Mouse (Mus musculus) embryonic facial prominence, embryonic 11.5 days (tissue): Measurements from ENCODE around the gene Gatd1. TPM values are rescaled to one million over a fixed set of nuclear protein-coding genes. Genes with fewer than 3 reads are reported as not detected.
A peak's percentile ranks its signal among the peaks of the same experiment; 100 is the strongest.

ENCODE experiments used
- ATAC-seq: fragments of 200-750 bp; cut with Nextera tagmentation; replicated peaks from 2 replicates; pipeline ENCODE4 v1.8.0; 2017; ENCODE audit warnings: low read depth; ENCODE audit not compliant: insufficient number of reproducible peaks, low FRiP score, low TSS enrichment
- DNase-seq: peaks from one replicate; pipeline ENCODE4 v3.0.0-alpha.2; 2015; ENCODE audit warnings: low spot score
- H3K27ac ChIP-seq: fragments of 300-500 bp; sonication (generic); replicated peaks from 2 replicates; pipeline ENCODE4 v1.5.1; 2014; ENCODE audit warnings: mild to moderate bottlenecking, low read depth, low read length, control low read depth
- H3K27me3 ChIP-seq: fragments of 300-500 bp; sonication (generic); 2 replicates; pipeline ENCODE4 v1.6.1; 2014; ENCODE audit warnings: mild to moderate bottlenecking, low read length, moderate library complexity, mixed read lengths; ENCODE audit not compliant: control insufficient read depth, insufficient read depth
- H3K36me3 ChIP-seq: fragments of 300-500 bp; sonication (generic); replicated peaks from 2 replicates; pipeline ENCODE4 v1.6.1; 2014; ENCODE audit warnings: low read depth, mild to moderate bottlenecking, low read length, moderate library complexity, mixed read lengths; ENCODE audit not compliant: control insufficient read depth, insufficient read depth
- H3K4me1 ChIP-seq: fragments of 300-500 bp; sonication (generic); 2 replicates; pipeline ENCODE4 v1.6.1; 2014; ENCODE audit warnings: low read length, mixed read lengths; ENCODE audit not compliant: control insufficient read depth, insufficient read depth
- H3K4me2 ChIP-seq: fragments of 300-500 bp; sonication (generic); 2 replicates; pipeline ENCODE4 v1.6.1; 2014; ENCODE audit warnings: low read depth, mild to moderate bottlenecking, control low read depth, low read length, moderate library complexity
- H3K4me3 ChIP-seq: fragments of 300-500 bp; sonication (generic); 2 replicates; pipeline ENCODE4 v1.5.1; 2014; ENCODE audit warnings: low read depth, low read length, control low read depth
- H3K9ac ChIP-seq: fragments of 300-500 bp; sonication (generic); replicated peaks from 2 replicates; pipeline ENCODE4 v1.6.1; 2014; ENCODE audit warnings: mild to moderate bottlenecking, control low read depth, low read length
- H3K9me3 ChIP-seq: fragments of 300-500 bp; sonication (generic); replicated peaks from 2 replicates; pipeline ENCODE4 v1.6.1; 2016; ENCODE audit warnings: mild to moderate bottlenecking, low read length, inconsistent platforms, mixed read lengths; ENCODE audit not compliant: control insufficient read depth
- WGBS: fragments of 180-500 bp; shearing (Covaris S2); extraction: QIAGEN DNeasy Blood & Tissue Kit; methylation state at CpG from one replicate; pipeline ENCODE4 v1.1.7; 2014; 5-methylcytosine and 5-hydroxymethylcytosine counted together
- polyA plus RNA-seq: library from polyadenylated mRNA; unstranded; fragments of >200 nt; fragmentation: Nextera tagmentation; extraction: Ambion mirVana; gene quantifications from 2 replicates; pipeline ENCODE4 v1.2.1, GENCODE M21; 2014

Gatd1 gene
- polyA plus RNA-seq, 1 experiment from 2014 or later: 44.6 TPM

DNA sequence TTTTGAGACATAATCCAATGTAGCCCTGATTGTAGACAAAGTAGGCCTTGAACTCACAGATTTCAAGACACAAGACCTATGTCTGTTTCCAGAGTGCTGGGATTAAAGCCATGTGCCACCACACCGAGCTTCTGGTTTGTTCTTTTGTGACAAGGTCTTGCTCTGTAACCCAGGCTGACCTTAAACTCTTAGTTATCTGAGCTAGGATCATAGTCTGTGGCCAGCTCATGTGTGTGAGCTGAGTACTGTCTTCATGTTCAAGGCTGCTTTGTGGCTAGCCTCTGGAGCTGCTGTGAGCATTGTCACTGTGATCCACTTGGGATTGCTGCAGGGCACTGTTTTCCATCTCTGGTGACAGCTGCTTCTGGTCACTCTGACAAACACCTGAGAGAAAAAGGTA, 18.6 kb downstream of the Gatd1 start:
- H3K4me1 ChIP-seq: no peaks in the 10 kb centered on the region; the same call in 1 of the 2 replicates

DNA sequence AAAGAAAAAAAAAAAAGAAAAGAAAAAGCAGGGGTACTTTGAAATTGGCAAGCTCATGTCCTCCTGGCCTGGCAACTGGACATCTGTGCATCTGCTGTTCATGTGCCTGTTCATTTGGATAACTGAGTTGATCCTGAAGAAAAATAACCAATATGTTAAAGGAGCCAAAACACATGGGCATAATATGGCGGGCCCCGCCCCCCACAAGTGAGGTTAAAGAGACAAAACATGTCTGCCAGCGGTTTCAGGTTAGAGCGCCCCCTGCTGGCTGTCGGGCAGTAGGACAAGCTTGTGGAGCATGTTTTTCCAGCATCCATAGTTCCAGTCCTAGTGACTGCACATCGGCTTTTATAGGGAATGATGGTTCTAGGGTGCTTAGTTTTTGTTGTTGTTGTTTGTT, 19.2 kb downstream of the Gatd1 start:
- ATAC-seq (no peak), DNase-seq (peak; percentile 82)
- no peaks in the 10 kb centered on the region for H3K9me3 ChIP-seq
- no peak overlapping the region for H3K27ac ChIP-seq
- no peak overlapping the region for H3K9ac ChIP-seq
- no peaks in the 10 kb centered on the region for H3K27me3 ChIP-seq
- H3K4me2 ChIP-seq: no peak overlapping the region
- H3K36me3 ChIP-seq: peaks cover 5% of the 10 kb centered on the region; the same call in 1 of the 2 replicates
- 17% methylated on average over 6 of the region's 6 CpGs for WGBS
- no peak overlapping the region for H3K4me3 ChIP-seq
- no peaks in the 10 kb centered on the region; the same call in 1 of the 2 replicates for H3K4me1 ChIP-seq

More for the DNA sequence above, 18.6 kb downstream of the Gatd1 start:
- Histone ChIP-seq H3K27me3 (no peaks in the 10 kb centered on the region), H3K9ac (no peak overlapping the region), H3K9me3 (no peaks in the 10 kb centered on the region), H3K27ac (no peak overlapping the region), H3K4me3 (no peak overlapping the region), H3K4me2 (no peak overlapping the region), H3K36me3 (peaks cover 5% of the 10 kb centered on the region; the same call in 1 of the 2 replicates)
- WGBS: 79% methylated on average over 1 of the region's 1 CpGs
- ATAC-seq (no peak), DNase-seq (no peak)

DNA sequence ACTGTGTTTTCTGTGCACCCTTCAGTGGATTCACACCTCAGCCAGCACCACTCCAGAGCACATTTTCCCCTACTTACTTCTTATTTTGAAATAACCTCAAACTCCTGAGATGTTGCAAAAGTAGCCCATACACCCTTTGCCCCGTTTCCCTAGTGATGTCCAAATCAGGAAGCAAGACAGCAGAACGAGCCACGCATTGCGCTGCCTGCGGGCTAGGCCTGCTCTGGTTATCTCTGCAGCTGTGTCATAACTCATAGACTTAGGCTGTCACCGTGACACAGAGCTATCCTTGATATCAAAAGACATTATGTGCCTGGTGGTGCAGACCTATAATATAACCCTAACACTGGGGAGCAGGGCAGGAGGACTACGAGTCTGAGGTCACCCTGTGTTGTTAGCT, 19.8 kb downstream of the Gatd1 start:
- no peak for ATAC-seq
- no peak overlapping the region for H3K4me3 ChIP-seq
- no peaks in the 10 kb centered on the region for H3K27me3 ChIP-seq
- WGBS: 87% methylated on average over 7 of the region's 7 CpGs
- no peak overlapping the region for H3K27ac ChIP-seq
- no peaks in the 10 kb centered on the region; the same call in 1 of the 2 replicates for H3K4me1 ChIP-seq
- H3K9me3 ChIP-seq: no peaks in the 10 kb centered on the region
- DNase-seq: no peak
- H3K36me3 ChIP-seq: peaks cover 5% of the 10 kb centered on the region; the same call in 1 of the 2 replicates
- H3K9ac ChIP-seq: no peak overlapping the region
- H3K4me2 ChIP-seq: no peak overlapping the region

DNA sequence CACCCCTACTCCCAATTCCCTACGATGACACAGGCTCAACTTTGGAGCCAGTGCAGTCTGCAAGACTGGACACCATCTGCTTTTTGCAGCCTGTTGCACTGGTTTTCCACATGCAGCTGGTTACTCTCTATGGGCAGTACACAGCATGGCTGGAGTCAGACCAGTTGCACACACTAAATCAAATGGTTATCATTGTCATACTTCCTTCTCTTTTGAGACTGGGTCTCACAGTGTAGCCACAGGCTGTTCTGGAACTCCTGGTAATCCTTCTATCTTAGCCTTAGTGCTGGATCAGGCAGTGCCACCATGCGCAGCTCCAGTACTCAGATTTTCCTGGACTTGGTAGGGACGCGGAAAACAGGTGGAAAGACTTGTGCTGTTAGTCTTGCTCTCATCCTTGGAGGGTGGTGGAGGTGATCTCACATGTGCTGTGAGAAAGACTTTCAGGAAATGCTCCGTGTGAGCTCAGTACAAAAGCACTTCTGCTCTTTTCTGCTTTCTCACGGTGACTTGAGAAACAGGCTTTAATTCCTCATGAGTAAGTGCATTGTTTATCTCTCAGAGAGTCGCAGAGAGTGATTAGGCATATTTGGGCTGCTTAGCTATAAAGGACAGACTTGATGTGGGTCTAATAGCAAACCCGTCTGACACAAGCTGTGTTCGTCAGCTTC, 21.2 kb downstream of the Gatd1 start:
- Histone ChIP-seq H3K9me3 (no peaks in the 10 kb centered on the region), H3K27me3 (no peaks in the 10 kb centered on the region), H3K4me1 (no peaks in the 10 kb centered on the region; the same call in 1 of the 2 replicates), H3K4me3 (peak overlapping the region; percentile 64), H3K27ac (no peak overlapping the region), H3K36me3 (0 out of 2 replicates have a peak, but pooled peaks cover 3% of the 10 kb centered on the region), H3K4me2 (peak overlapping the region; percentile 76), H3K9ac (peak overlapping the region; percentile 60)
- ATAC-seq (no peak; the same call in 1 of the 2 replicates), DNase-seq (no peak)
- WGBS: 41% methylated on average over 9 of the region's 9 CpGs

DNA sequence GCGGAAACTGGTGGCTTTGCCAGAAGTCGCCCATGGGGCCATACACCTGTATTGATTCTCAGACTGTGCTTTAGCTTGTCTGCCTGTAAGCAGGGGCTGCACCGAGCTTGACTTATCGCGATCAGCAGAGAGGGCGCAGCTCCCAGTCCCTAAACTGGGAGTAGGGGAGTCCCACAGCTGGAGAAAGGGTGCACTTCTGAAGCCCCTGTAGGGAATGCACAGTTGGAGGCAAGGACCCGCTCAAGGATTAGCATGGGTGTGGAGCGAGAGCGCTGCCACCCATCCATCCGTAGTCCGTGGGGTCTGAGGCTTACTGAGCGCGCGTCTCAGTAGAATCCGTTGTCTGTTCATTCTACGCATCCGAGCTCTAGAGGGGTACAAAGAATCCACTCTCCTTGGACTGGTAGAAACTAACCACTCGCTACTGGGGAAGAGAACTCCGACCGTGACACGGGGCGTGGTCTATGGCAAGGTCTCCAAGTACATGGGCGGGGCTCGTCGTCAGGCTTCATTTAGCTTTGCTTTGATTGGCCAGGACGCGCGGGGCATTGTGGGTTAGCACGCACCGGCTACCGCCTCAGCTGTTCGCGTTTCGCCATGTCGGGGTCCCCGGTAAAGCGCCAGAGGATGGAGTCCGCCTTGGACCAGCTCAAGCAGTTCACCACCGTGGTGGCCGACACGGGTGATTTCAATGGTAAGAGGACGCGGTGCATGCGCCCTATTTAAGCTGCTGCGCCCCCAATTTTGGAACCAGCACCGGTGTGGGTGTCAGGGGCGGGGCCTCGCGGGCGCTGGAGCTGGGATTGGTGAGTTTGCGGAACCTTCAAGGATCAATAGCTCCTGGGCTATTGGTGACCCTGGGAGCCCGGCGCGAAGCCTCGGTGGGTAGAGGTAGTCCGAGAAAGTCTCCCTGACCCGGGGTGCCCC, 22.0 kb downstream of the Gatd1 start, which contains the start of gene Taldo1:
TSS of gene Taldo1 (plus strand) at position 575 of the 927 bp plus-strand sequence.
- Histone ChIP-seq H3K9ac (peak within 1 kb of the TSS; percentile 63), H3K4me1 (no peaks in the 10 kb centered on the region; the same call in 1 of the 2 replicates), H3K27ac (no peak within 1 kb of the TSS), H3K36me3 (0 out of 2 replicates have a peak, but pooled peaks cover 3% of the 10 kb centered on the region), H3K9me3 (no peaks in the 10 kb centered on the region), H3K4me3 (peak within 1 kb of the TSS; percentile 64), H3K4me2 (peak within 1 kb of the TSS; percentile 83), H3K27me3 (no peaks in the 10 kb centered on the region)
- ATAC-seq (peak; percentile 88), DNase-seq (peak; percentile 98)
- under 1% methylated on average over 57 of the region's 57 CpGs for WGBS

DNA sequence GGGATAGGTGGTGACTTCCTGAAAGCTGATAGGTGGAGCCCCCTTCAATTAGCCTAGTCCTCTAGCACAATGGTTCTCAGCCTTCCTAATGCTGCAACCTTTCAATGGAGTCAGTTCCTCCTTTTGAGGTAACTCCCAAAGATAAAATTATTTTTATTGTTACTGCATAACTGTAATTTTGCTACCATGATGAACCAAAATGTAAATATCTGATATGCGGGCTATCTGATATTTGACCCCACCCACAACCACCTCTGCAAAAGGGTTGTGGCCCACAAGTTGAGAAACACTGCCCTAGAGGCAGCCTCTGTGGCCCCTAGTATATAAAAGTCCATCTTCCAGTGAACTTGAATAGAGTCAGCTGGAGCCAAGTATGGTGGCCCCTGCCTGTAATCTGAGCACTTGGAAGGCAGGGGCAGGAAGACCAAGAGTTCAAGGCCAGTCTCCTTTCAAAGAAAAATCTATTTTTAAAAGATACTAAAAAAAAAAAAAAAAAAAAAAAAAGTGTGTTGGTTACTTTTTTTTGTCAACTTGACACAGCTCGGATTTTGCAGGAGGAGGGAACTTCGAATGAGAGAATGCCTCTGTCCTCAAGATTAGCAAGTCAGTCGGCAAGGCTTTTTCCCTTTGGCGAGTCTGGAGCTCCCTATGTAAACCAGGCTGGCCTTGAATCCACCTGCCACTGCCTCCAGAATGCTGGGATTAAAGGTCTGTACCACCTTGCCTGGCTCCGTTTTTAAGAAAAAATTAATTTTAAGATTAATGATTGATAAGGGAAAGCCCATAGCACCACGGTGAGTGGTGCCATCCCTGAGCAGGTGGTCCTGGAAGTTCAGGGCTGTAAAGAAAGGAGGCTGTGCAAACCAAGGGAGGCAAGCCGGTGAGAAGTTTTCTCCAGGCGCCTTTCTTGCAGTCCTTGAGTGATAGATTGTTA, 23.3 kb downstream of the Gatd1 start:
- H3K4me3 ChIP-seq: no peak overlapping the region
- no peaks in the 10 kb centered on the region for H3K27me3 ChIP-seq
- H3K4me2 ChIP-seq: no peak overlapping the region
- WGBS: 59% methylated on average over 9 of the region's 9 CpGs
- no peak overlapping the region for H3K27ac ChIP-seq
- H3K9me3 ChIP-seq: no peaks in the 10 kb centered on the region
- no peak for ATAC-seq
- no peak overlapping the region for H3K9ac ChIP-seq
- no peaks in the 10 kb centered on the region; the same call in 1 of the 2 replicates for H3K4me1 ChIP-seq
- DNase-seq: no peak
- no peaks in the 10 kb centered on the region for H3K36me3 ChIP-seq

DNA sequence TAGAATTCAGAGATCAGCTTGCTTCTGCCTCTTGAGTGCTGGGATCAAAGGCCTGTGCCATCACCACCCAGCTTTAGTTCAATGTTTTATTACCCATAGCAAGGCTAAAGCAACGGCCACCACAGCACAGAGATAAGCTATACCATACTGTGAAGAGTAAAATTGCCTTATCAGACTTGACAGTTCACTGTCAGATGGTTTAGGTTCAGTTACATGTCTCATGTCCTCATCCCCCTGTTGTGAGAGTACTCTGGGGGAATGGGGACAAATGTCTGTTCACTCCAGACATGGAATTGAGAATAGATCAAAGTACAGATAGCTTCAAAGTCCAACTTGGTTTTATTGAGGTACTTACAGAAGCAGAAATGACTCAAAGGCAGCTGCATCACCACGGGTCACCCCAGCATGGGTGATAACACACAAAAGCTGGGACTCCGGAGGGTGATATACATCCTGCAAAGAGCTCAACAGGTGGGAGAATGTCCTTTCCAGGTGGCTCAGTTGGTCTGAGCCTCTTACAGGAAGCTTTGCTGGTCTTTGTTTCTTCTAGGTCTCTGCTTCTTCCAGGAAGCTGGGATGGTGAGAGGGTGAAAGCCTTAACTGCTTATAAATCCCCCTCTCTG, 25.3 kb downstream of the Gatd1 start:
- Histone ChIP-seq H3K9me3 (no peaks in the 10 kb centered on the region), H3K4me2 (no peak overlapping the region), H3K36me3 (no peaks in the 10 kb centered on the region), H3K4me3 (no peak overlapping the region), H3K9ac (no peak overlapping the region), H3K27me3 (no peaks in the 10 kb centered on the region), H3K27ac (no peak overlapping the region), H3K4me1 (no peaks in the 10 kb centered on the region; the same call in 1 of the 2 replicates)
- WGBS: 60% methylated on average over 3 of the region's 3 CpGs
- ATAC-seq (no peak), DNase-seq (no peak)
